Mouse (Mus musculus) NIH3T3 (cell line): ENCODE data around the gene B430218F22Rik.
"Not testable (repeated sequence)": the region's sequence is repeated elsewhere in the genome, so short reads cannot be mapped to it uniquely, and the experiment has no call there.

Experiments
- DNase-seq: peaks from one replicate; pipeline ENCODE4 v3.0.0-alpha.2; 2012; ENCODE audit warnings: low read depth

The B430218F22Rik gene

GRCm38 (mm10) chr13:118386511-118387447 lies at the start of gene B430218F22Rik, which contains the start of gene Mrps30:
TSS of gene B430218F22Rik (plus strand) at chr13:118386630.
TSS of gene Mrps30 (minus strand) at chr13:118387252.
- peak; percentile 89 for DNase-seq

DNA sequence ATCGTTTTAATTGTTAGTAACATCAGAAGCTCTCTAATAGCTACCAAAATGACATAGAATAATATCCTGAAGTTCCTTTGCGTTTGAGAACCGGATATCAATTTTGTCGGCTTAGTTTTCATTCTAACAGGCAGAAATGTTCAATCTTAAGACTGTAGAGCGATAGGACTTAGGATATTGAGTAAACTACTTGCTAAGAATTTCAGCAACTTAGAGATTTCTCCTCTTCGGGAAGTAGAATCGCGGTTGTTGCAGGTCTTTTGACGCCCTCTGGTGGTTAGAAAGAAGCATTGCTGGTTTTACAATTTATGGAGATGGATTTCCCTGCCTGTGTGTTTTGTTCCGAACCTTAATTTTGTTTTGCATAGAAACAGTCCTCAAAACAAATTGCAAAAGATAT lies 36.2 kb upstream of the B430218F22Rik start:
- peak; percentile 69 for DNase-seq

- no peak for DNase-seq
These were observed 35.6 kb upstream of the B430218F22Rik start for GRCm38 (mm10) chr13:118350870-118351269.

GRCm38 (mm10) chr13:118363342-118363741 lies 23.1 kb upstream of the B430218F22Rik start:
- DNase-seq = no peak

DNA sequence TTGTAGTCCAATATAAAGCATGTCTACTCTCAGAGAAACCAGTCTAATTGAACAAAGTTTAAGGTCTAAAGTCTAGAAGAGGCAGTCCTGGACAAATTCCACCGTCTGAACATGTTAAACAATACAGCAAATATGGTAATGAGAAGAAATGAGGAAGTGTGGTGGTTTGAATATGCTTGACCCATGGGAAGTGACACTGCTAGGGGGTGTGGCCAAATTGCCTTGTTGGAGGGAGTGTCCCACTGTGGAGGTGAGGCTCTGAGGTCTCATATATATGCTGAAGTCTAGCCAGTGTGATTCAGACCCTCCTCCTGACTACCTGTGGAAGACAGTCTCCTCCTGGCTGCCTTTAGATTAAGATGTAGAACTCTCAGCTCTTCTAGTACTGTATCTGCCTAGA lies 20.7 kb upstream of the B430218F22Rik start:
- no peak for DNase-seq

DNA sequence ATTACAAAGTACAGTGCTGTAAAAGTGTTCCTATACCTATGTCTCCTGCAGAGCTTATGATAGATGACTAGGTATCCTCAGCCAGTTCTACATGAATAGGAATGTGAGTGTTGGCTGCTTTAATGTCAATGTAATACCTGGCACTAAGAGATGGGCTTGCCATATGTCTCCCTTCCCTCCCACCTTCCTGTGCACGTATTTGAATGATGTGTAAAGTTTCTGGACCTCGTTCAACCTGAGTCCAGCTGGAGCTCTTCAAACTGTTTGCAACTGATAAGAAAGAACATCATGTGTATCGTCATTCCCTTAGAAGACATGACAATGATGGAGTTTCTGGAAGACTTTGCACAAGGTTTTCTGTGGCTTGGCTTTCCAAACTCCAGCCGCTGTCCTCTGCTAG lies 13.6 kb upstream of the B430218F22Rik start:
- no peak for DNase-seq

DNA sequence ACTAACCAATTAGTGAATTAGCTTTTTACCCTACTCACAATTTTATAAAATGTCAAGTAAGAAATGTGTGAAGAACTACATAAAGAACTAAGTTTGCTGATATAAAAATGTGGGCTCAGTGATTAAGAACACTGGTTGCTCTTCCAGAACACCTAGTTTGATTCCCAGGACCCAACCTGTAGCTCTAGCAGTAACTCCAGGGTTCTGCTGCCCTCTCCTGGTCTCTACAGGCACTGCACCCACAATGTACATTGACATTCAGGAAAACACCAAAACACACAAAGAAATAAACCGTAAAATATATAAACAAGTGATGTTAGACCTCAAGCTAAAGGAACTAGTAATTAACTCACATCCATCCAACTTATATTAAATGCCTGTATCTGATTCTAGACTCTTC lies 7.3 kb upstream of the B430218F22Rik start:
- peak; percentile 40 for DNase-seq

DNA sequence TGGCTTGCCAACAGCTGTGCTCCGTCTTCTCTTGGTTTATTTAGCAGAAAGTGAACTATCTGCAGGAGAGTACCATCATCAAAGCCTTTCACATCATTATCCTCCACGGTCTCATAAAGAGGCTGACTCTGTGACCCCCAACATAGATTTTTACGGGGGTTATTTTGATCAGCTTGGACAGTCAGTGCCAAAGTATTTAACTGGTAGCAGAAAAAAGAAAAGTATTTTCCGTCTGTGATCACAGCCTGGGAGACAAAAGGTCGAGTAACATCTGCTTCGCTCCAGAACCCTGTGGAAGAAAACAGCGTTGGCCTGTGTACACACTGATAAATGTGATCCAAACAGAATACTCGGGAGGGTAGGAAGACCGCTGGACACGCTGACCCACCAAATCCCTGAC lies 6.0 kb upstream of the B430218F22Rik start:
- no peak for DNase-seq

DNA sequence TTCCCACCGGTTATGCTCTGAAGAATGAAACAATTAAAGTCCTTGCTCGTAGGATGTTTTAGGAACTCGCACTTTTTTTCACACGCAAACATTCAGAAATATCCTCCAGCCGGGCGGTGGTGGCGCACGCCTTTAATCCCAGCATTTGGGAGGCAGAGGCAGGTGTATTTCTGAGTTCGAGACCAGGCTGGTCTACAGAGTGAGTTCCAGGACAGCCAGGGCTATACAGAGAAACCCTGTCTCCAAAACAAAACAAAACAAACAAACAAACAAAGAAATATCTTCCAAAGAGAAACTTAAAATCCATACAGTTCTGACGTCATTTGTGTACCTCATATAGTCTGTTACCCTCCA lies 995 bp downstream of the B430218F22Rik start:
- DNase-seq = not testable (repeated sequence)

DNA sequence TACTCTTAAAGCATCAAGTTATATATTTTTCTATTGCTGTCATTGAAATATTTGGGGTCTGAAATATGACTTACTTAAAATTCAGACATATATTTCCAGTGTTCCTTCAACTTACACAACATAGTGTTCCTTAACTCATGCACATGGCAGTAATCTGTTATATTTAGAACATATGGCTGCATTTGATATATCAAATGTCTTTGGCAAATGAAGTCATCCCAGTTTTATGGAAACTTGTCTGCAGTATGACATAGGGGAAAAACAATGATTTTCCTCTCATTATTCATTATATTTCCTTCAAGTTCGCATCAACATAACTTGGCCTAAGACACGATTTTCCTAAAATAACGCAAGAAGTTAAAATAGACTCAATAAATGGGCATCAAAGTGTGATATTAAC lies 9.4 kb downstream of the B430218F22Rik start:
- no peak for DNase-seq

- peak; percentile 46 for DNase-seq
These were observed 13.9 kb downstream of the B430218F22Rik start for GRCm38 (mm10) chr13:118400340-118400739.

GRCm38 (mm10) chr13:118403544-118403943 lies 17.1 kb downstream of the B430218F22Rik start:
- peak; percentile 83 for DNase-seq

- DNase-seq = no peak
These were observed 25.0 kb downstream of the B430218F22Rik start for GRCm38 (mm10) chr13:118411297-118411992.

- DNase-seq = no peak
These were observed 31.7 kb downstream of the B430218F22Rik start for GRCm38 (mm10) chr13:118418163-118418562.

DNA sequence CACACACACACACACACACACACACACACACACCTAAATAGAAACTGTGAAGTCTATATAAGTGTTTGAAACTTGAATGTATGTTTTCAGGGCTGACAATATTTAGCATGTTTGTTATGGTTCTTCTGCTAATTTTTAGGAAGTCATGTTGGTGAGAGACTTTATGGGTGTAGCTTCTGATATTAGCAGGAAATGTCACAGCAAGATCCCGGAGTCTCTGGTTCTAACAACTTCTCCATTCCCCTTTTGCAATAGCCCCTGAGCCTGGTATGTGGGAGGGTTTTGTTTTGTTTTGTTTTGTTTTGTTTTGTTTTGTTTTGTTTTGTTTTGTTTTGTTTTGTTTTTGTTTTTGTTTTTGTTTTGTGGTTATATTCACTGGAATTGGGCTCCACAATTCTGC lies 34.0 kb downstream of the B430218F22Rik start:
- no peak for DNase-seq

- no peak for DNase-seq
These were observed 34.4 kb downstream of the B430218F22Rik start for GRCm38 (mm10) chr13:118420847-118421246.
